ENCODE assay signal across 9 mouse cellular contexts in genomic region chr16:37636107-37636506, GRCm38 (mm10). TPM values are rescaled to one million over a fixed set of nuclear protein-coding genes. Genes with fewer than 3 reads are reported as not detected.
DNase-seq lines count a peak whose midpoint lies in the region; ATAC-seq and TF ChIP-seq lines count a peak whose summit lies in the region.
"Had no signal": no experiment of that assay in that cellular context is flagged by ENCODE, and none has a peak within 500 bp of the region (broad histone marks: within the 10 kb centered on the region; RNA-seq: fewer than 3 reads in every experiment).

No protein-coding gene starts in this region.

- H3K9ac ChIP-seq in liver, embryonic 11.5 days (ENCODE audit: low read depth, low read length): no peak overlapping the region

- no peaks in the 10 kb centered on the region for H3K27me3 ChIP-seq in cerebellum, adult 2 months (ENCODE audit: control insufficient read depth, insufficient read depth, low read length)
- no peaks in the 10 kb centered on the region for H3K27me3 ChIP-seq in liver, embryonic 11.5 days (replicated peaks; ENCODE audit: control insufficient read depth, insufficient read depth, low read length)
- H3K27me3 ChIP-seq in limb, embryonic 10.5 days (ENCODE audit: low read depth, poor library complexity, severe bottlenecking): no peaks in the 10 kb centered on the region

- ATAC-seq in liver, embryonic 11.5 days (replicated peaks; ENCODE audit: low FRiP score): no peak

- H3K4me1 ChIP-seq in cerebellum, adult 2 months (ENCODE audit: control insufficient read depth, insufficient read depth, low read length): no peaks in the 10 kb centered on the region
- H3K4me1 ChIP-seq in liver, embryonic 11.5 days (replicated peaks; ENCODE audit: control insufficient read depth, insufficient read depth, low read length): no peaks in the 10 kb centered on the region; the same call in 1 of the 2 replicates
- no peaks in the 10 kb centered on the region for H3K4me1 ChIP-seq in limb, embryonic 10.5 days

- no peak for TF ChIP-seq POLR2A in cerebellum, adult 2 months (IDR thresholded peaks at IDR 0.05; ENCODE audit: borderline replicate concordance, insufficient read depth, low read length)

- peak; percentile 28; the same call in 1 of the 2 replicates for TF ChIP-seq CTCF in cerebellum, adult 2 months (IDR thresholded peaks at IDR 0.05; ENCODE audit: borderline replicate concordance, insufficient read depth, low read depth, low read length)

- 69% methylated on average over 6 of the region's 6 CpGs for WGBS in cerebellum, adult 2 months
- 58% methylated on average over 6 of the region's 6 CpGs for WGBS in liver, embryonic 11.5 days
- 52% methylated on average over 6 of the region's 6 CpGs for whole genome bisulfite sequencing in limb, embryonic 10.5 days

- H3K9me3 ChIP-seq in liver, embryonic 11.5 days (ENCODE audit: control insufficient read depth, low read length): no peaks in the 10 kb centered on the region
- no peaks in the 10 kb centered on the region for H3K9me3 ChIP-seq in limb, embryonic 10.5 days (replicated peaks)

- H3K4me3 ChIP-seq in cerebellum, adult 2 months (replicated peaks; ENCODE audit: insufficient read depth, low read depth, low read length): no peak overlapping the region
- no peak overlapping the region for H3K4me3 ChIP-seq in liver, embryonic 11.5 days (ENCODE audit: low read depth, low read length)
- H3K4me3 ChIP-seq in limb, embryonic 10.5 days: no peak overlapping the region

- no peak overlapping the region for H3K27ac ChIP-seq in cerebellum, adult 2 months (ENCODE audit: insufficient read depth, low read length)
- H3K27ac ChIP-seq in liver, embryonic 11.5 days (ENCODE audit: low read depth, low read length): no peak overlapping the region
- no peak overlapping the region for H3K27ac ChIP-seq in limb, embryonic 10.5 days

- no peak overlapping the region for H3K4me2 ChIP-seq in liver, embryonic 11.5 days

- no peak for DNase-seq in cerebellum, adult 2 months
- DNase-seq in cerebellum, adult 9-11 months: no peak
- DNase-seq in liver: peak; percentile 21
- no peak for DNase-seq in liver, embryonic 11.5 days (ENCODE audit: low spot score)
- peak; percentile 11 for DNase-seq in forelimb bud, embryonic 11.5 days (ENCODE audit: low read depth, low spot score)
- peak; percentile 39 for DNase-seq in right cerebral cortex, postnatal 25 days
- DNase-seq in thymus, adult 18-20 months: no peak
- no peak for DNase-seq in limb, embryonic 10.5 days (ENCODE audit: low spot score)
- DNase-seq: cerebellum, adult 9-10 months had no signal

- H3K36me3 ChIP-seq in liver, embryonic 11.5 days (ENCODE audit: control insufficient read depth, insufficient read depth, low read length): no peaks in the 10 kb centered on the region
- no peaks in the 10 kb centered on the region for H3K36me3 ChIP-seq in limb, embryonic 10.5 days

RNA-seq across cellular contexts. Expression of gene Ndufb4, which starts 18.1 kb away (rescaled TPM):
- polyA plus RNA-seq in cerebellum, adult 2 months (2012; rRNA removed): 95.8 and 99.2 TPM in 2 replicates
- 67.6 and 72.2 TPM in 2 replicates for polyA plus RNA-seq in liver, embryonic 11.5 days (2014; fragmentation: Nextera tagmentation; extraction: Ambion mirVana)
- 40.4 and 46.7 TPM in 2 replicates for polyA plus RNA-seq in limb, embryonic 10.5 days (2016; fragmentation: Nextera tagmentation; extraction: Ambion mirVana)

RNA-seq across cellular contexts. Expression of gene Hgd, which starts 56.2 kb away (rescaled TPM):
- polyA plus RNA-seq in cerebellum, adult 2 months (2012; rRNA removed): 0.23 and 0.41 TPM in 2 replicates
- 13.6 and 13.7 TPM in 2 replicates for polyA plus RNA-seq in liver, embryonic 11.5 days (2014; fragmentation: Nextera tagmentation; extraction: Ambion mirVana)
- polyA plus RNA-seq in limb, embryonic 10.5 days (2016; fragmentation: Nextera tagmentation; extraction: Ambion mirVana): 0.25 and 0.28 TPM in 2 replicates

Comparison
In these comparisons a context has a peak if more than half of its experiments do, and no peak if none do; other contexts are left out.
1. DNase-seq: peak in liver (single experiment), forelimb bud, embryonic 11.5 days (single experiment) and right cerebral cortex, postnatal 25 days (single experiment); none in cerebellum, adult 2 months (0 of 2), cerebellum, adult 9-11 months (single experiment), liver, embryonic 11.5 days (single experiment), thymus, adult 18-20 months (0 of 2) and limb, embryonic 10.5 days (single experiment).
2. RNA of gene Hgd, which starts 56.2 kb away (polyA plus RNA-seq): 13.6 to 13.7 TPM in liver, embryonic 11.5 days; 0.25 to 0.28 TPM in limb, embryonic 10.5 days and 0.23 to 0.41 TPM in cerebellum, adult 2 months; every median in the first group is over 10 times any median in the second.